Mouse (Mus musculus) lung, adult 2 months (tissue): ENCODE data around the gene Cgas.

Experiments
- CTCF ChIP-seq: fragments of 200-500 bp; IDR thresholded peaks from 2 replicates; pipeline ENCODE4 v1.5.1; 2011; ENCODE audit warnings: mild to moderate bottlenecking, low read length, control low read depth; ENCODE audit not compliant: insufficient read depth
- POLR2A ChIP-seq: fragments of 200-500 bp; IDR thresholded peaks from 2 replicates; pipeline ENCODE4 v1.6.1; 2011; ENCODE audit warnings: low read depth, mild to moderate bottlenecking, control low read depth, low read length, borderline replicate concordance; ENCODE audit errors: extremely low read depth

- no peak for TF ChIP-seq POLR2A
- no peak for TF ChIP-seq CTCF
Observed at GRCm38 (mm10) chr9:78475383-78475780, 32.3 kb upstream of the Cgas start.
